Mouse (Mus musculus) ES-E14 (cell line): Measurements from ENCODE around the gene Uaca.

Source experiments
- CHD2 ChIP-seq: IDR thresholded peaks from 2 replicates; pipeline ENCODE4 v1.6.1; 2014; ENCODE audit warnings: mild to moderate bottlenecking, low read depth, low read length, inconsistent platforms
- HCFC1 ChIP-seq: IDR thresholded peaks from 2 replicates; pipeline ENCODE4 v1.6.1; 2012; ENCODE audit warnings: low read length, inconsistent platforms, borderline replicate concordance; ENCODE audit not compliant: insufficient read depth

- TF ChIP-seq CHD2 (no peak), HCFC1 (no peak)
Measured at GRCm38 (mm10) chr9:60752636-60753035, 41.7 kb upstream of the Uaca start.
